Mouse (Mus musculus) megakaryocyte, embryonic 14.5 days (primary cell): ENCODE results near the gene Dab1.

Experiments used
- FLI1 ChIP-seq: IDR thresholded peaks from 2 replicates; pipeline ENCODE4 v1.6.1; 2012; ENCODE audit warnings: low read length, inconsistent platforms, mixed read lengths
- GATA1 ChIP-seq: IDR thresholded peaks from 3 replicates; pipeline ENCODE4 v1.6.1; 2012; ENCODE audit warnings: mixed read lengths, low read length, inconsistent platforms, borderline replicate concordance

GRCm38 (mm10) chr4:103926682-103927081 lies 307.5 kb downstream of the Dab1 start:
- TF ChIP-seq GATA1 (no peak), FLI1 (no peak)
